Mouse (Mus musculus): ENCODE results near the gene Cwf19l2. TPM values are rescaled to one million over a fixed set of nuclear protein-coding genes. Genes with fewer than 3 reads are reported as not detected.

The Cwf19l2 gene
- polyA plus RNA-seq (2014; fragmentation: Illumina TruSeq; extraction: RNeasy Lipid Tissue Mini Kit (QIAGEN cat#74804); ENCODE audit: low read depth, low replicate concordance), result 96.7 TPM

DNA sequence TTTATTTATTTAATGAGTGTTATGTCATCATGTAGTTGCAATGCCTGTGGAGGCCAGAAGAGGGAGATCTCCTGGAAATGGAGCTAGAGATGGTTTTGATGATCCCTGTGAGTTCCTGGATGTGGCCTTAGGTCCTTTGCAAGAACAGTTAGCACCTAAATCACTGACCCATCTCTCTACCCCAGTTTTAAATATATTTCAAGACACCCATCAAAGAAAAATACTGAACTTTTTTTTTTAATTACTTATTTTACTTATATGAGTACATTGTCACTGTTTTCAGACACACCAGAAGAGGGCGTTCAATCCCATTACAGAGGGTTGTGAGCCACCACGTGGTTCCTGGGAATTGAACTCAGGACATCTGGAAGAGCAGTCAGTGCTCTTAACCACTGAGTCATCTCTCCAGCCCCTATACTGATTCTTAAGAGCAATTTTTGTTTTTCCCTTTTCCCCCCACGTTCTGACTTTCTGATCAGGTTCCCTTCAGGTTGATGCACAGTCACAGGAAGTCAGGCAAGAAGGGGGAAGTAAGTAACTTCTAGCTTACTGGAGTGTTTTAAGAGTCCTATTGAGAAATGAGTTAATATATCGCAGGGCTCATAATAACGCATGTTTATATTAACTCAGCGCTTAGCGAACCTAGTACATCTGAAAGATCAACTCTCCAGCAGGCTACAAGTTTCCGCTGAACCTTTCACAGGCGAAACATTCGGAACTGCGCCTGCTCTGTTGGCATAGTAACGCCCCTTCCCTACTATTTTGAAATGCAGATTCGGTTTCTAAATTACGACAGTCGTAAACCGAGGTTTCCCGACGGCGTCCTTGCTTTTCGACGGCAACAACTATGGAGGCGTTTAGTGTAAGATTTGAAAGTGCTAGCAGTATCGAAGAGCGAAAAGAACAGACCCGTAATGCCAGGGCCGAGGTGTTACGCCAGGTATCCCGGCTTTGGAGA, at the start of gene Cwf19l2:
TSS of gene Cwf19l2 (plus strand) at position 342 of the 958 bp plus-strand sequence.

Other genes with a start within 250 kb of the Cwf19l2 start
- gene Alkbh8, start 68.5 kb upstream of the Cwf19l2 start, polyA plus RNA-seq (2014; fragmentation: Illumina TruSeq; extraction: RNeasy Lipid Tissue Mini Kit (QIAGEN cat#74804); ENCODE audit: low read depth, low replicate concordance), result 34.9 TPM
- gene Gucy1a2, start 129.2 kb downstream of the Cwf19l2 start, polyA plus RNA-seq (2014; fragmentation: Illumina TruSeq; extraction: RNeasy Lipid Tissue Mini Kit (QIAGEN cat#74804); ENCODE audit: low read depth, low replicate concordance), result 5.2 TPM

All from adrenal gland, adult 10 weeks (tissue).